Mouse (Mus musculus) neural tube, embryonic 13.5 days (tissue): ENCODE measurements around the gene Zfp386. TPM values are rescaled to one million over a fixed set of nuclear protein-coding genes. Genes with fewer than 3 reads are reported as not detected.

Experiments
- ATAC-seq: fragments of 200-750 bp; cut with Nextera tagmentation; 2 replicates; pipeline ENCODE4 v1.8.0; 2017; ENCODE audit warnings: low read depth, mild to moderate bottlenecking, moderate TSS enrichment, moderate library complexity
- H3K27ac ChIP-seq: fragments of 300-500 bp; sonication (generic); replicated peaks from 2 replicates; pipeline ENCODE4 v1.5.1; 2015; ENCODE audit warnings: moderate library complexity, mild to moderate bottlenecking, inconsistent platforms
- H3K27me3 ChIP-seq: fragments of 300-500 bp; sonication (generic); 2 replicates; pipeline ENCODE4 v1.6.1; 2015; ENCODE audit warnings: mild to moderate bottlenecking, inconsistent platforms
- H3K36me3 ChIP-seq: fragments of 300-500 bp; sonication (generic); 2 replicates; pipeline ENCODE4 v1.6.1; 2015; ENCODE audit warnings: mild to moderate bottlenecking, inconsistent platforms
- H3K4me1 ChIP-seq: fragments of 300-500 bp; sonication (generic); replicated peaks from 2 replicates; pipeline ENCODE4 v1.6.1; 2015; ENCODE audit warnings: inconsistent platforms
- H3K4me2 ChIP-seq: fragments of 300-500 bp; sonication (generic); 2 replicates; pipeline ENCODE4 v1.6.1; 2015; ENCODE audit warnings: inconsistent platforms, mild to moderate bottlenecking, moderate library complexity
- H3K4me3 ChIP-seq: fragments of 300-500 bp; sonication (generic); 2 replicates; pipeline ENCODE4 v1.5.1; 2015; ENCODE audit warnings: mild to moderate bottlenecking, inconsistent platforms
- H3K9ac ChIP-seq: fragments of 300-500 bp; sonication (generic); 2 replicates; pipeline ENCODE4 v1.6.1; 2015; ENCODE audit warnings: moderate library complexity, mild to moderate bottlenecking, inconsistent platforms
- H3K9me3 ChIP-seq: fragments of 300-500 bp; sonication (generic); 2 replicates; pipeline ENCODE4 v1.6.1; 2016; ENCODE audit warnings: inconsistent platforms
- WGBS: fragments of 180-500 bp; shearing (Covaris S2); methylation state at CpG from one replicate; pipeline ENCODE4 v1.1.7; 2015; 5-methylcytosine and 5-hydroxymethylcytosine counted together
- polyA plus RNA-seq: library from polyadenylated mRNA; unstranded; fragments of >200 nt; fragmentation: Nextera tagmentation; extraction: Ambion mirVana; gene quantifications from 2 replicates; pipeline ENCODE4 v1.2.1, GENCODE M21; 2015

Gene Zfp386
- polyA plus RNA-seq, 1 experiment from 2014 or later, result 55.8 TPM

- 72% methylated on average over 3 of the region's 3 CpGs for WGBS
- no peak overlapping the region for H3K27ac ChIP-seq
Measured at GRCm38 (mm10) chr12:116096361-116096904, 48.9 kb downstream of the Zfp386 start.

GRCm38 (mm10) chr12:116097166-116097565 is 49.6 kb downstream of the Zfp386 start:
- Histone ChIP-seq H3K27ac (no peak overlapping the region), H3K27me3 (no peaks in the 10 kb centered on the region), H3K9me3 (no peaks in the 10 kb centered on the region), H3K4me3 (no peak overlapping the region), H3K36me3 (no peaks in the 10 kb centered on the region), H3K4me2 (no peak overlapping the region), H3K4me1 (no peaks in the 10 kb centered on the region), H3K9ac (no peak overlapping the region)
- 92% methylated on average over 8 of the region's 8 CpGs for whole genome bisulfite sequencing
- no peak for ATAC-seq

More at GRCm38 (mm10) chr12:116096361-116096904, 48.9 kb downstream of the Zfp386 start:
- ATAC-seq, result no peak
- Histone ChIP-seq H3K9ac (no peak overlapping the region), H3K36me3 (no peaks in the 10 kb centered on the region), H3K4me3 (no peak overlapping the region), H3K4me2 (no peak overlapping the region), H3K9me3 (no peaks in the 10 kb centered on the region), H3K4me1 (no peaks in the 10 kb centered on the region), H3K27me3 (no peaks in the 10 kb centered on the region)

- Histone ChIP-seq H3K27me3 (no peaks in the 10 kb centered on the region), H3K36me3 (no peaks in the 10 kb centered on the region), H3K4me2 (no peak overlapping the region), H3K9ac (no peak overlapping the region), H3K9me3 (no peaks in the 10 kb centered on the region), H3K4me3 (no peak overlapping the region), H3K27ac (no peak overlapping the region), H3K4me1 (no peaks in the 10 kb centered on the region)
- ATAC-seq, result no peak
- 96% methylated on average over 2 of the region's 2 CpGs for WGBS
Measured at GRCm38 (mm10) chr12:116101945-116102344, 54.4 kb downstream of the Zfp386 start.

- no peak overlapping the region for H3K4me2 ChIP-seq
- no peak overlapping the region for H3K4me3 ChIP-seq
- H3K27me3 ChIP-seq, result no peaks in the 10 kb centered on the region
- peaks cover 7% of the 10 kb centered on the region; the same call in 1 of the 2 replicates for H3K9me3 ChIP-seq
- no peak overlapping the region for H3K9ac ChIP-seq
- H3K36me3 ChIP-seq, result no peaks in the 10 kb centered on the region
- H3K4me1 ChIP-seq, result no peaks in the 10 kb centered on the region
- no peak overlapping the region for H3K27ac ChIP-seq
- WGBS, result 85% methylated on average over 9 of the region's 9 CpGs
- no peak for ATAC-seq
Measured at GRCm38 (mm10) chr12:116109451-116110353, 62.2 kb downstream of the Zfp386 start.

GRCm38 (mm10) chr12:116111007-116111694 is 63.6 kb downstream of the Zfp386 start:
- peaks cover 7% of the 10 kb centered on the region; the same call in 1 of the 2 replicates for H3K9me3 ChIP-seq
- no peak overlapping the region for H3K4me2 ChIP-seq
- H3K9ac ChIP-seq, result no peak overlapping the region
- H3K4me3 ChIP-seq, result no peak overlapping the region
- no peak overlapping the region for H3K27ac ChIP-seq
- WGBS, result 88% methylated on average over 7 of the region's 7 CpGs
- no peaks in the 10 kb centered on the region for H3K4me1 ChIP-seq
- no peak for ATAC-seq
- no peaks in the 10 kb centered on the region for H3K36me3 ChIP-seq
- no peaks in the 10 kb centered on the region for H3K27me3 ChIP-seq

Other genes with a start within 250 kb of the Zfp386 start
- 0.50 and 0.59 TPM in 2 replicates for gene Vipr2, start 30.0 kb downstream of the Zfp386 start, polyA plus RNA-seq
- 20.6 and 25.0 TPM in 2 replicates for gene Wdr60, start 215.3 kb downstream of the Zfp386 start, polyA plus RNA-seq
- gene Gm11027, start 227.7 kb downstream of the Zfp386 start, polyA plus RNA-seq, result not detected in 2 replicates
- gene Esyt2, start 233.5 kb downstream of the Zfp386 start, polyA plus RNA-seq, result 11.1 and 11.2 TPM in 2 replicates